Mouse (Mus musculus) forebrain, embryonic 14.5 days (tissue): Measurements from ENCODE around the gene Irf2bp2. TPM values are rescaled to one million over a fixed set of nuclear protein-coding genes. Genes with fewer than 3 reads are reported as not detected.

Experiments used
- ATAC-seq: fragments of 200-750 bp; cut with Nextera tagmentation; 2 replicates; pipeline ENCODE4 v1.8.0; 2017; ENCODE audit warnings: mild to moderate bottlenecking, moderate library complexity
- DNase-seq: peaks from one replicate; pipeline ENCODE4 v3.0.0-alpha.2; 2015; ENCODE audit warnings: low spot score
- H3K27ac ChIP-seq: fragments of 300-500 bp; sonication (generic); 2 replicates; pipeline ENCODE4 v1.5.1; 2014; ENCODE audit warnings: low read depth, mild to moderate bottlenecking, control low read depth, low read length, moderate library complexity
- H3K27me3 ChIP-seq: fragments of 300-500 bp; sonication (generic); replicated peaks from 2 replicates; pipeline ENCODE4 v1.6.1; 2014; ENCODE audit warnings: low read length, control low read depth, mixed read lengths; ENCODE audit not compliant: control insufficient read depth, insufficient read depth
- H3K36me3 ChIP-seq: fragments of 300-500 bp; sonication (generic); 2 replicates; pipeline ENCODE4 v1.6.1; 2014; ENCODE audit warnings: low read length, control low read depth; ENCODE audit not compliant: control insufficient read depth, insufficient read depth
- H3K4me1 ChIP-seq: fragments of 300-500 bp; sonication (generic); 2 replicates; pipeline ENCODE4 v1.6.1; 2014; ENCODE audit warnings: antibody characterized with exemption, low read length, control low read depth; ENCODE audit not compliant: control insufficient read depth, insufficient read depth
- H3K4me2 ChIP-seq: fragments of 300-500 bp; sonication (generic); 2 replicates; pipeline ENCODE4 v1.6.1; 2014; ENCODE audit warnings: mild to moderate bottlenecking, control low read depth, low read length
- H3K4me3 ChIP-seq: fragments of 300-500 bp; sonication (generic); 2 replicates; pipeline ENCODE4 v1.5.1; 2014; ENCODE audit warnings: low read depth, low read length, control low read depth
- H3K9ac ChIP-seq: fragments of 300-500 bp; sonication (generic); 2 replicates; pipeline ENCODE4 v1.6.1; 2014; ENCODE audit warnings: mild to moderate bottlenecking, low read length, control low read depth, moderate library complexity
- H3K9me3 ChIP-seq: fragments of 300-500 bp; sonication (generic); replicated peaks from 2 replicates; pipeline ENCODE4 v1.6.1; 2016; ENCODE audit warnings: low read length, control low read depth, mixed read lengths; ENCODE audit not compliant: control insufficient read depth
- WGBS: fragments of 180-500 bp; shearing (Covaris S2); extraction: QIAGEN DNeasy Blood & Tissue Kit; methylation state at CpG from one replicate; pipeline ENCODE4 v1.1.7; 2014; 5-methylcytosine and 5-hydroxymethylcytosine counted together
- polyA plus RNA-seq: library from polyadenylated mRNA; unstranded; fragments of >200 nt; fragmentation: Nextera tagmentation; extraction: Ambion mirVana; gene quantifications from 2 replicates; pipeline ENCODE4 v1.2.1, GENCODE M21; 2014

Gene Irf2bp2
- polyA plus RNA-seq, 1 experiment from 2014 or later = 8.3 TPM

DNA sequence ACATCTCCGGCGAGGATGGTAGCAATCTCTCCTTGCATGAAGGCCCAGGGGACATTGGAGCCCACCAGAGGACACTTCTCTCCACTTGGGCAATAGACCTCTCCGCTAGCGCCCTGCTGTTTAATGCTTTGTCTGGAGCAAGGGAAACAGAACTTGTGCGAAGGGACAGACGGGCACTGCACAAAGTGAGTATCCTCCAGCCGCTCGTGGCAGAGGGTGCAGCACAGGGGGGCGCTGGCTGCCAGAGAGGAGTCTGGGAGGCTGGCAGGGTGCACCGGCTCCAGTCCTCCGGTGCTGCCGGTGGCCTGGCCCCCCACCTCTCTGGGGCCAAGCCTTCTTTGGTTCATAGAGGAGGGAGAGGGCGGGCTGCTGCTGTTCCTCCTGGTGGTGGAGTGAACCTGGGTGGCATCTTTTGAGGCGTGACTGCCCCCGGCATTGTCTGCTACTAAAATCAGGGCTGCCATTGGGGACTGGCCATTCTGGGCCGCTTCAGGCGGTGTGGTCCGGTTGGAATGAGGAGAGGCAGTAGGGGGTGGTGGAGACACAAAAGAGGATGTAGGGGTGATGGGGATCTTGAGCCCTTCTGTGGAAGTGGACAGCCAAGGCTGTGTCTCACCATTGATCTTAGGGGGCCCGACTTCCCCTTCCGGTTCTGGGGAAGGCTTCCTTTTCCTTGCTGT, 2.5 kb downstream of the Irf2bp2 start:
- peaks cover 43% of the 10 kb centered on the region for H3K4me1 ChIP-seq
- WGBS = 2% methylated on average over 20 of the region's 20 CpGs
- ATAC-seq (no peak), DNase-seq (peak; percentile 62)
- H3K4me2 ChIP-seq = peak overlapping the region; percentile 100
- no peaks in the 10 kb centered on the region for H3K9me3 ChIP-seq
- H3K36me3 ChIP-seq = peaks cover 41% of the 10 kb centered on the region
- H3K4me3 ChIP-seq = peak overlapping the region; percentile 99
- H3K9ac ChIP-seq = peak overlapping the region; percentile 100
- no peaks in the 10 kb centered on the region for H3K27me3 ChIP-seq
- peak overlapping the region; percentile 100 for H3K27ac ChIP-seq

- peak overlapping the region; percentile 99 for H3K4me3 ChIP-seq
- 22% methylated on average over 4 of the region's 4 CpGs for WGBS
- peaks cover 42% of the 10 kb centered on the region for H3K4me1 ChIP-seq
- no peak for ATAC-seq
- peaks cover 41% of the 10 kb centered on the region for H3K36me3 ChIP-seq
- DNase-seq = no peak
- no peaks in the 10 kb centered on the region for H3K9me3 ChIP-seq
- peak overlapping the region; percentile 100 for H3K9ac ChIP-seq
- no peaks in the 10 kb centered on the region for H3K27me3 ChIP-seq
- H3K4me2 ChIP-seq = peak overlapping the region; percentile 100
- H3K27ac ChIP-seq = peak overlapping the region; percentile 33; the same call in 1 of the 2 replicates
Measured at GRCm38 (mm10) chr8:126590599-126590998, 3.2 kb downstream of the Irf2bp2 start.

- peak overlapping the region; percentile 99 for H3K4me3 ChIP-seq
- H3K4me1 ChIP-seq = peaks cover 42% of the 10 kb centered on the region
- no peaks in the 10 kb centered on the region for H3K9me3 ChIP-seq
- no peaks in the 10 kb centered on the region for H3K27me3 ChIP-seq
- DNase-seq = no peak
- peak overlapping the region; percentile 100 for H3K4me2 ChIP-seq
- H3K9ac ChIP-seq = peak overlapping the region; percentile 100
- H3K36me3 ChIP-seq = peaks cover 41% of the 10 kb centered on the region
- no peak for ATAC-seq
- H3K27ac ChIP-seq = peak overlapping the region; percentile 33; the same call in 1 of the 2 replicates
- 13% methylated on average over 14 of the region's 14 CpGs for WGBS
Measured at GRCm38 (mm10) chr8:126590024-126590529, 3.7 kb downstream of the Irf2bp2 start.

GRCm38 (mm10) chr8:126589507-126590023, 4.2 kb downstream of the Irf2bp2 start:
- no peak for ATAC-seq
- Histone ChIP-seq H3K9me3 (no peaks in the 10 kb centered on the region), H3K27me3 (no peaks in the 10 kb centered on the region), H3K4me2 (peak overlapping the region; percentile 100), H3K9ac (peak overlapping the region; percentile 100), H3K4me3 (peak overlapping the region; percentile 99), H3K36me3 (peaks cover 41% of the 10 kb centered on the region), H3K27ac (0 out of 2 replicates have a peak overlapping the region, but pooled peaks have one; percentile 33), H3K4me1 (peaks cover 42% of the 10 kb centered on the region)
- 34% methylated on average over 1 of the region's 1 CpGs for WGBS
- no peak for DNase-seq

GRCm38 (mm10) chr8:126588636-126589506, 4.9 kb downstream of the Irf2bp2 start:
- H3K9ac ChIP-seq = peak overlapping the region; percentile 100
- no peaks in the 10 kb centered on the region for H3K27me3 ChIP-seq
- H3K4me3 ChIP-seq = peak overlapping the region; percentile 99
- no peak overlapping the region for H3K27ac ChIP-seq
- peaks cover 45% of the 10 kb centered on the region for H3K4me1 ChIP-seq
- DNase-seq = no peak
- H3K36me3 ChIP-seq = peaks cover 41% of the 10 kb centered on the region
- WGBS = 39% methylated on average over 11 of the region's 11 CpGs
- no peaks in the 10 kb centered on the region for H3K9me3 ChIP-seq
- no peak for ATAC-seq
- H3K4me2 ChIP-seq = peak overlapping the region; percentile 100

GRCm38 (mm10) chr8:126587836-126588503, 5.8 kb downstream of the Irf2bp2 start:
- peaks cover 51% of the 10 kb centered on the region for H3K4me1 ChIP-seq
- peak overlapping the region; percentile 99 for H3K4me3 ChIP-seq
- ATAC-seq (no peak), DNase-seq (no peak)
- WGBS = 87% methylated on average over 10 of the region's 10 CpGs
- H3K36me3 ChIP-seq = peaks cover 41% of the 10 kb centered on the region
- 0 out of 2 replicates have a peak overlapping the region, but pooled peaks have one; percentile 10 for H3K9ac ChIP-seq
- no peaks in the 10 kb centered on the region for H3K9me3 ChIP-seq
- H3K27me3 ChIP-seq = no peaks in the 10 kb centered on the region
- H3K27ac ChIP-seq = no peak overlapping the region
- H3K4me2 ChIP-seq = peak overlapping the region; percentile 100

- peaks cover 52% of the 10 kb centered on the region for H3K4me1 ChIP-seq
- no peak overlapping the region for H3K4me3 ChIP-seq
- DNase-seq = no peak
Measured at GRCm38 (mm10) chr8:126586599-126587577, 6.9 kb downstream of the Irf2bp2 start.

More at GRCm38 (mm10) chr8:126586599-126587577, 6.9 kb downstream of the Irf2bp2 start:
- Histone ChIP-seq H3K27ac (no peak overlapping the region; the same call in 1 of the 2 replicates), H3K36me3 (peaks cover 41% of the 10 kb centered on the region), H3K4me2 (peak overlapping the region; percentile 100), H3K9me3 (no peaks in the 10 kb centered on the region), H3K9ac (no peak overlapping the region), H3K27me3 (no peaks in the 10 kb centered on the region)
- no peak for ATAC-seq
- WGBS = 78% methylated on average over 10 of the region's 10 CpGs
